Mouse (Mus musculus) MEL (cell line): ENCODE data around the gene Gfpt2. TPM values are rescaled to one million over a fixed set of nuclear protein-coding genes. Genes with fewer than 3 reads are reported as not detected.

Experiments
- DNase-seq: peaks from one replicate; pipeline ENCODE4 v3.0.0; 2011; ENCODE audit warnings: low read depth, low spot score
- H3K27ac ChIP-seq: 2 replicates; pipeline ENCODE4 v1.5.1; 2012; ENCODE audit warnings: low read depth, mild to moderate bottlenecking, control low read depth, low read length, moderate library complexity; ENCODE audit not compliant: control insufficient read depth
- H3K27me3 ChIP-seq, 2 experiments: fragments of 150-350 bp in 1 of 2; sonication (generic) in 1 of 2; 2 replicates each; pipeline ENCODE4 v1.6.1; 2012; ENCODE audit warnings: low read length in 2 of 2, mild to moderate bottlenecking in 2 of 2, improper control_type of control experiment in 1 of 2, moderate library complexity in 1 of 2; ENCODE audit not compliant: insufficient read depth in 2 of 2, control insufficient read depth in 1 of 2
- H3K36me3 ChIP-seq, 2 experiments: 2 replicates each; pipeline ENCODE4 v1.6.1; 2012 to 2014; ENCODE audit warnings: low read length in 2 of 2, improper control_type of control experiment in 1 of 2, inconsistent platforms in 1 of 2, mild to moderate bottlenecking in 1 of 2; ENCODE audit not compliant: insufficient read depth in 2 of 2, control insufficient read depth in 1 of 2
- H3K4me1 ChIP-seq, 2 experiments: fragments of 150-350 bp in 1 of 2; sonication (generic) in 1 of 2; 2 replicates each; pipeline ENCODE4 v1.6.1; 2012; ENCODE audit warnings: low read length in 2 of 2, improper control_type of control experiment in 1 of 2, mild to moderate bottlenecking in 1 of 2; ENCODE audit not compliant: insufficient read depth in 2 of 2, control insufficient read depth in 1 of 2
- H3K4me3 ChIP-seq, 2 experiments: fragments of 150-350 bp in 1 of 2; sonication (generic) in 1 of 2; 2 replicates each; pipeline ENCODE4 v1.5.1; 2012; ENCODE audit warnings: low read depth in 2 of 2, low read length in 2 of 2, mild to moderate bottlenecking in 2 of 2, moderate library complexity in 2 of 2, control low read depth in 1 of 2, improper control_type of control experiment in 1 of 2; ENCODE audit not compliant: control insufficient read depth in 1 of 2, insufficient read depth in 1 of 2
- H3K79me2 ChIP-seq: 2 replicates; pipeline ENCODE4 v1.6.1; 2012; ENCODE audit warnings: mild to moderate bottlenecking, low read length, moderate library complexity; ENCODE audit not compliant: control insufficient read depth, poor library complexity, insufficient read depth
- H3K9ac ChIP-seq: 2 replicates; pipeline ENCODE4 v1.6.1; 2012; ENCODE audit warnings: low read depth, mild to moderate bottlenecking, control low read depth, low read length, moderate library complexity; ENCODE audit not compliant: control insufficient read depth, poor library complexity, severe bottlenecking
- H3K9me3 ChIP-seq: fragments of 150-350 bp; sonication (generic); replicated peaks from 2 replicates; pipeline ENCODE4 v1.6.1; 2012; ENCODE audit warnings: mild to moderate bottlenecking, low read length, improper control_type of control experiment, moderate library complexity; ENCODE audit not compliant: insufficient read depth
- BHLHE40 ChIP-seq: IDR thresholded peaks from 2 replicates; pipeline ENCODE4 v1.6.1; 2012; ENCODE audit warnings: low read depth, mild to moderate bottlenecking, inconsistent platforms, low read length, improper control_type of control experiment, borderline replicate concordance
- CHD1 ChIP-seq: IDR thresholded peaks from 2 replicates; pipeline ENCODE4 v1.6.1; 2012; ENCODE audit warnings: low read depth, mild to moderate bottlenecking, inconsistent platforms, low read length, improper control_type of control experiment
- E2F4 ChIP-seq: IDR thresholded peaks from 2 replicates; pipeline ENCODE4 v1.6.1; 2011; ENCODE audit warnings: low read depth, low read length, improper control_type of control experiment, borderline replicate concordance
- EP300 ChIP-seq, 2 experiments: IDR thresholded peaks; 2 replicates each; pipeline ENCODE4 v1.6.1; 2011; ENCODE audit warnings: improper control_type of control experiment in 2 of 2, low read length in 2 of 2, low read depth in 1 of 2, mild to moderate bottlenecking in 1 of 2
- ETS1 ChIP-seq: IDR thresholded peaks from 2 replicates; pipeline ENCODE4 v1.6.1; 2012; ENCODE audit warnings: low read depth, mild to moderate bottlenecking, inconsistent platforms, low read length, improper control_type of control experiment, moderate library complexity
- GATA1 ChIP-seq: IDR thresholded peaks from 2 replicates; pipeline ENCODE4 v1.6.1; 2011; ENCODE audit warnings: low read depth, low read length, improper control_type of control experiment
- KAT2A ChIP-seq: conservative IDR thresholded peaks from 2 replicates; pipeline ENCODE4 v1.6.1; 2012; ENCODE audit warnings: low read depth, low read length, improper control_type of control experiment, inconsistent platforms
- MEF2A ChIP-seq: IDR thresholded peaks from 2 replicates; pipeline ENCODE4 v1.6.1; 2014; ENCODE audit warnings: low read depth, mild to moderate bottlenecking, inconsistent platforms, low read length, improper control_type of control experiment; ENCODE audit not compliant: poor library complexity, insufficient replicate concordance, severe bottlenecking; ENCODE audit errors: extremely low read depth
- MXI1 ChIP-seq: IDR thresholded peaks from 2 replicates; pipeline ENCODE4 v1.6.1; 2011; ENCODE audit warnings: mild to moderate bottlenecking, low read depth, low read length, improper control_type of control experiment
- NELFE ChIP-seq: IDR thresholded peaks from 2 replicates; pipeline ENCODE4 v1.6.1; 2011; ENCODE audit warnings: low read depth, low read length, improper control_type of control experiment
- POLR2AphosphoS2 ChIP-seq: IDR thresholded peaks from 2 replicates; pipeline ENCODE4 v1.6.1; 2011; ENCODE audit warnings: low read length, improper control_type of control experiment
- RAD21 ChIP-seq: IDR thresholded peaks from 2 replicates; pipeline ENCODE4 v1.6.1; 2011; ENCODE audit warnings: mild to moderate bottlenecking, low read depth, low read length, improper control_type of control experiment
- RCOR1 ChIP-seq: IDR thresholded peaks from 2 replicates; pipeline ENCODE4 v1.6.1; 2012; ENCODE audit warnings: low read depth, mild to moderate bottlenecking, inconsistent platforms, low read length, improper control_type of control experiment
- SIN3A ChIP-seq: IDR thresholded peaks from 2 replicates; pipeline ENCODE4 v1.6.1; 2012; ENCODE audit warnings: low read length, improper control_type of control experiment, inconsistent platforms
- SMC3 ChIP-seq: IDR thresholded peaks from 2 replicates; pipeline ENCODE4 v1.6.1; 2011; ENCODE audit warnings: low read depth, low read length, improper control_type of control experiment
- TAL1 ChIP-seq: IDR thresholded peaks from 2 replicates; pipeline ENCODE4 v1.6.1; 2012; ENCODE audit warnings: mild to moderate bottlenecking, inconsistent platforms, low read length, moderate library complexity, mixed read lengths
- TBP ChIP-seq: IDR thresholded peaks from 2 replicates; pipeline ENCODE4 v1.8.0; 2011; ENCODE audit warnings: low read depth, low read length, improper control_type of control experiment
- TCF12 ChIP-seq: IDR thresholded peaks from 2 replicates; pipeline ENCODE4 v1.6.1; 2014; ENCODE audit warnings: low read depth, mild to moderate bottlenecking, inconsistent platforms, low read length, improper control_type of control experiment, moderate library complexity
- USF2 ChIP-seq, 2 experiments: IDR thresholded peaks; 2 replicates each; pipeline ENCODE4 v1.6.1; 2011 to 2012; ENCODE audit warnings: improper control_type of control experiment in 2 of 2, low read length in 2 of 2, borderline replicate concordance in 1 of 2, inconsistent platforms in 1 of 2, low read depth in 1 of 2, mild to moderate bottlenecking in 1 of 2; ENCODE audit not compliant: insufficient read depth in 1 of 2
- polyA plus RNA-seq, 2 experiments: library from polyadenylated mRNA; stranded (reverse) in 1 of 2; unstranded in 1 of 2; fragments of >175 nt in 1 of 2; fragments of >200 nt in 1 of 2; gene quantifications; 2 replicates each; pipeline versions ENCODE4 v1.2.1 to v1.2.4; 2012; ENCODE audit warnings: low replicate concordance in 2 of 2, low read depth in 1 of 2; ENCODE audit not compliant: insufficient read length in 2 of 2, insufficient read depth in 1 of 2, missing spikeins in 1 of 2
- total RNA-seq: library from RNA; depleted of rRNA; stranded (reverse); fragments of 300-350 nt; gene quantifications from 2 replicates; pipeline ENCODE4 v1.2.3, GENCODE M21; 2012

Gene Gfpt2
- total and polyA plus RNA-seq, 3 experiments: 4.0 to 8.0 TPM; not detected in 1

DNA sequence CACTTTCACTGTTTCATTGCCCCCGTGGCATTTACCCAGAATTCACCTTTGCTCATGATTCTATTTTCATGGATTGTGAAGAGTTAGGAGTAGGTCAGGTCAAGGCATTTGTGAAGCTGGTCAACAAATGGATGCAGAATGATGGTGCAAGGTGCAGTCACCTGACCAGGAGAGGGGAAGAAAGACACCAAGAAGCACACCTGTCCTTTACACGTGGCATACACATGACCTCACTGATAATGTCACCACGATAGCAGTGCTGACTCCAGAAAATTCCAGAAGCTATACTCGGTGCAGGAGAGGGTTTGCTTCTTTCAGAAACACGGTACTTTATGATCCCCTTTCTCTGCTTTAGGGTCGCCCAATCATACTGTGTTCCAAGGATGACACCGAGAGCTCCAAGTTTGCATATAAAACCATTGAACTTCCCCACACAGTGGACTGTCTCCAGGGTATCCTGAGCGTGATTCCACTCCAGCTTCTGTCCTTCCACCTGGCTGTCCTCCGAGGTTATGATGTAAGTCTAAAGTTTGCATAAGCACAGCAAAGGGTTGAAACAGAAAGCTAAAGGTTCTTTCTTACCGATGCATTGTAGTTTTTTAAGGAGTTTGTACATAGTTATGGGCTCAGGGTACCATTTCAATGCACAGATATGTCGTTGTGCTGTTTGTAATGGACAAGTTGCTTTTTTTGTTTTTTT is 41.4 kb downstream of the Gfpt2 start:
- no peaks in the 10 kb centered on the region for H3K27me3 ChIP-seq
- no peak for DNase-seq
- H3K4me3 ChIP-seq: no peak overlapping the region
- H3K9me3 ChIP-seq: no peaks in the 10 kb centered on the region
- H3K9ac ChIP-seq: no peak overlapping the region
- TF ChIP-seq RCOR1: no peak
- TF ChIP-seq MXI1: no peak
- TF ChIP-seq RAD21: no peak
- peaks cover 4 to 5% of the 10 kb centered on the region in 2 experiments; a peak in 2 of 4 replicates for H3K36me3 ChIP-seq
- no peaks in the 10 kb centered on the region for H3K4me1 ChIP-seq
- no peaks in the 10 kb centered on the region for H3K79me2 ChIP-seq
- no peak overlapping the region for H3K27ac ChIP-seq

DNA sequence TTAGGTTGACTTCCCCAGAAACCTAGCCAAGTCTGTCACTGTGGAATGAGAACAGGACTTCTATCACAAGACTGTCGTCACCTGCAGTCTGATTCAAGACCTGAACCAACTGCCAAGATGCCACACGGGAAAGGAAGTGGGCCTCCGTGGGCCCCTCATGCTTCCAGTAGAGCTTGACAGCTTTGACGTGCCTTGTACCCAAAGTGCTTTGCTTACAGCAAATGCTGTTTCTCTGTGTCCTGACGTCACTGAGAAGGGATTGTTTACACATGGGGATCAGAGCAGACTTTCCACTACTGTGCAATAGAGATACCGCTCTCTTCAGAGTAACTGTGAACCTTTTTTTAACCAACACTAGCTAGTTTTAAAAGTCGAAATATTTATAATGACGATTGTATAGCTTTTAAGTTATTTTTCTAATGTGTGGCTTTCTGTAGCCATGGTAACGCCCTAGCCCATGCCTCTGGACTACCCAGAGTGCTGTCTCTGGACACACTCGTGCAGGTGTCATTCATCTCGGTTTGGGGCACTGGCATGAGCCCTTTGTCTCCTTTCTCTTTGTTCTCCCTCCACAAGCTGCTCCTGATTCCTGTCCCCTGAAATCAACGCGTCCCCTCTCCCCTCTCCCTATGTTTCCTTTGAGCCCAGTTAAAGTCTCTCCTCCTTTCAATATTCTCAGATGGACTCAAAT is 43.9 kb downstream of the Gfpt2 start:
- no peaks in the 10 kb centered on the region for H3K9me3 ChIP-seq
- TF ChIP-seq POLR2AphosphoS2 (no peak), TBP (no peak), CHD1 (no peak), TCF12 (no peak), EP300 (IDR thresholded peaks at IDR 0.05; ENCODE audit: low read depth in 1 of 2, low read length in 2 of 2) (no peak), MEF2A (no peak), TAL1 (no peak), RAD21 (no peak), ETS1 (no peak), NELFE (no peak), USF2 (IDR thresholded peaks at IDR 0.05; ENCODE audit: borderline replicate concordance in 1 of 2, insufficient read depth in 1 of 2, low read depth in 1 of 2, low read length in 2 of 2) (no peak), GATA1 (no peak), BHLHE40 (no peak), KAT2A (no peak), E2F4 (no peak), SIN3A (no peak), SMC3 (no peak)
- peaks cover 2 to 9% of the 10 kb centered on the region in 2 experiments; a peak in 2 of 4 replicates for H3K36me3 ChIP-seq
- H3K27ac ChIP-seq: no peak overlapping the region
- no peaks in the 10 kb centered on the region for H3K27me3 ChIP-seq
- H3K4me3 ChIP-seq: no peak overlapping the region
- H3K79me2 ChIP-seq: no peaks in the 10 kb centered on the region
- no peak for DNase-seq
- H3K4me1 ChIP-seq: peaks cover 0 to 4% of the 10 kb centered on the region in 2 experiments; a peak in 1 of 4 replicates
- no peak overlapping the region for H3K9ac ChIP-seq
